Mouse (Mus musculus) CH12.LX (cell line): ENCODE results near the gene Tbx1.

Experiments used
- CTCF ChIP-seq, 2 experiments: IDR thresholded peaks in 1 of 2; conservative IDR thresholded peaks in 1 of 2; 2 replicates each; pipeline ENCODE4 v1.5.1; 2011 to 2012; ENCODE audit warnings: low read depth in 2 of 2, low read length in 2 of 2, improper control_type of control experiment in 1 of 2, inconsistent platforms in 1 of 2, mild to moderate bottlenecking in 1 of 2, moderate library complexity in 1 of 2
- NELFE ChIP-seq: IDR thresholded peaks from 2 replicates; pipeline ENCODE4 v1.6.1; 2011; ENCODE audit warnings: low read depth, low read length, improper control_type of control experiment
- POLR2A ChIP-seq: IDR thresholded peaks from 2 replicates; pipeline ENCODE4 v1.6.1; 2011; ENCODE audit warnings: low read depth, mild to moderate bottlenecking, improper control_type of control experiment, low read length
- USF1 ChIP-seq: IDR thresholded peaks from 2 replicates; pipeline ENCODE4 v1.6.1; 2014; ENCODE audit warnings: low read depth, mild to moderate bottlenecking, inconsistent platforms, low read length, improper control_type of control experiment
- ZC3H11A ChIP-seq: IDR thresholded peaks from 2 replicates; pipeline ENCODE4 v1.6.1; 2012; ENCODE audit warnings: low read depth, mild to moderate bottlenecking, inconsistent platforms, low read length, improper control_type of control experiment

DNA sequence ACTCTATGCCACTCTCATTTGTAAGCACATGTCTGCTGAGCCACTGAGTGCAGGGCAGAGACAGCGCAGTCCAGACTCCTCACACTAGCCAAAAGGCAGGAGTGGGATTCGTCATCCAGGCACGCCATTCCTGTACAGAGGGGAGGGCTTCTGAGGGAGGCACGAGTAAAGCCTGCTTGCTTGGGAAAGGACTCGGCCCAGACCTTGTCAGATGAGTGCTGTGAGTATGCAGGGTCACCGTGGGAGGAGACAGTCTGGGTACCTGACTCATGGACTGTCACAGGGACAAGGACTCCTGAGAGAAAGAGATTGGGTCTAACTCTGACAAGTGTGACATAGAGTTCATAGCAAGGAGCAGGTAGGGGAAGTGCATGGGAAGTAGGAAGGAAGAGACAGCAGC, 51.2 kb downstream of the Tbx1 start:
- no peak for TF ChIP-seq POLR2A
- TF ChIP-seq CTCF (conservative IDR thresholded peaks at IDR 0.05 in 1 of 2, IDR thresholded peaks at IDR 0.05 in 1 of 2; ENCODE audit: low read depth in 2 of 2, low read length in 2 of 2) = no peak
- no peak for TF ChIP-seq NELFE
- no peak for TF ChIP-seq USF1
- TF ChIP-seq ZC3H11A = no peak
